Mouse (Mus musculus) urinary bladder, postnatal 14 days (tissue): Measurements from ENCODE around the gene Aoc1.

Experiments
- DNase-seq: peaks from one replicate; pipeline ENCODE4 v3.0.0; 2021; ENCODE audit warnings: low spot score

Gene Aoc1

GRCm38 (mm10) chr6:48912033-48912432 is 39.3 kb downstream of the Aoc1 start:
- peak; percentile 9 for DNase-seq

GRCm38 (mm10) chr6:48913587-48913986 is 40.9 kb downstream of the Aoc1 start:
- no peak for DNase-seq

DNA sequence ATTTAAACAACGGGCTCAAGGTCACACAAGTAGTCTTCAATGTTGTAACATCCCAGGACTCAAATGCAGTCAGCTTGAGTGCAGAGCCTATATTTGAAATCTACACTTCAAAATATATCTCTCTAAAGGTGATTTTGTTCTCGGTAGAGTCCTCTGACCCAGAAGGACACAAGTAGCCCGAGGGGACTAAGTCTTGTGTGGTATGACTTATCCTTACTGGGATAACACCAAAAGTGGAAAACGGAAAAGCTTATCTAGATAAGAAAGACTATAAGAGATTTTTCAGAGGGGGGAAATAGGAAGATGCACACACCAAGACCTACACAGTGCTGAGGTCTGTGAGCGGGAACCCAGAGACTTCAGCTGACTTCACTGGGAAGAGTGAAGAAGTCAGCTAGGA is 56.9 kb downstream of the Aoc1 start, which contains the start of gene 1600015I10Rik:
TSS of gene 1600015I10Rik (plus strand) at position 301 of the 400 bp plus-strand sequence.
- DNase-seq: no peak

GRCm38 (mm10) chr6:48949596-48949995 is 76.9 kb downstream of the Aoc1 start:
- no peak for DNase-seq

- DNase-seq: no peak
These were observed 78.0 kb downstream of the Aoc1 start for GRCm38 (mm10) chr6:48950676-48951075.

DNA sequence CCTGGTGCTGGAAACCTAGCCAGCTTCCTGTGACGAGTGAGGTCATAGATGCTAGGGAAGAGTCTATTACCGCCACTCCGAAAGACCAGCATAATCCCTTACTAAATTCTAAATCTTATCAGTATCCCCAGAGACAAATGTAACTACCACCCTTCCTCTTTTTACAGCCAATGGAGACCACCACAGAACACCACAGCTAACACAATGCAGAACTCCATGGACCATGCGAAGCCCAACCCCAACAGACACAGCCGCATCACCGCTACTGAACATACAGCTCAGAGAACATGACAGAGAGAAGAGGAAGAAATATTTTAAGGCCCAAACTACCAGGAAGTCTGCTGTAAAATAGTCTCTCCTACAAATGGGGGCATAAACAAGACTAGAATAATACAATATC is 78.9 kb downstream of the Aoc1 start:
- no peak for DNase-seq

DNA sequence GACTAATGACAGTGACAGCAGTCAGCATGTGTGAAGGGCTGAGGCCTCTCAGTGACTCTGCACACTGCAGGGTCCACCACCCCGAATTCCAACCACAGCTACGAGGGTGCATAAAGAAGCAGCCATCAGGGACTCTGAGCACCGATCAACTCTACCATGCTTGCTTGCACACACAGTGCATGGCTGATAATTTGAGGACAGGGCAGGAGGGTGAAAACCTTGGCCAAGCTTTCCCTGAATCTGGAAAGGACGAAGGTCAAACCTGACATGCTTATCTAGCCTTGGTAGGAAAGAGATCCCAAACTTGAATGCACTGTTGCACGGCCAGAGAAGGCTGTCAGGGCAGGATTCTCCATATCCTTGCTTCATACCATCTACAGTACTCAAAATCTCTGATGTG is 80.5 kb downstream of the Aoc1 start:
- DNase-seq: no peak

GRCm38 (mm10) chr6:48954211-48954610 is 81.5 kb downstream of the Aoc1 start:
- DNase-seq: no peak

DNA sequence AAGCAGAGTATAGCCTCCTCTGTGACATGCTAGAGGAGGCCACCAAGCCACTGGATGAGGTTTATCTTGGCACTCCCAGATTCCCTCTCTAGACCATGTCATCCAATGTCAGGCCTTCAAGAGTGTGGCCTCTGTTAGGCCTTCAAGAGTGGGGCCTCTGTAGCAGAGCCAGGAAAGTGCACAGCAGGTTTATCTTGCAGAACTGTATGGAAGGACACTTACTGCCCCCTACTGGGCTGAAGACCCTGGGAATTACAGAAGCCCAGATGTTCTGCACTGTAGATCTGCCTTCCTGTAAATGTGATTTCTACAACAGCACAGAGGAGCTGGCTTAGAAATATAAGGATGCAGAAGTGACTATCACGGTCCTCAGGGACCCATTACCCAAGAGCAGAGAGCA is 82.2 kb downstream of the Aoc1 start:
- DNase-seq: peak; percentile 68

GRCm38 (mm10) chr6:48956785-48957184 is 84.1 kb downstream of the Aoc1 start:
- no peak for DNase-seq

GRCm38 (mm10) chr6:48958053-48958452 is 85.4 kb downstream of the Aoc1 start:
- peak; percentile 18 for DNase-seq
